Mouse (Mus musculus) limb, embryonic 10.5 days (tissue): ENCODE measurements around the gene Tspan31. TPM values are rescaled to one million over a fixed set of nuclear protein-coding genes. Genes with fewer than 3 reads are reported as not detected.
A peak's percentile ranks its signal among the peaks of the same experiment; 100 is the strongest.
"Not testable (repeated sequence)": the region's sequence is repeated elsewhere in the genome, so short reads cannot be mapped to it uniquely, and the experiment has no call there.

Experiments used
- DNase-seq: peaks from one replicate; pipeline ENCODE4 v3.0.0-alpha.2; 2017; ENCODE audit warnings: low spot score
- H3K27ac ChIP-seq: fragments of 300-500 bp; sonication (generic); 2 replicates; pipeline ENCODE4 v1.5.1; 2016; ENCODE audit warnings: mild to moderate bottlenecking
- H3K27me3 ChIP-seq: fragments of 300-500 bp; sonication (generic); 2 replicates; pipeline ENCODE4 v1.6.1; 2016; ENCODE audit warnings: low read depth, mild to moderate bottlenecking; ENCODE audit not compliant: poor library complexity, severe bottlenecking
- H3K36me3 ChIP-seq: fragments of 300-500 bp; sonication (generic); 2 replicates; pipeline ENCODE4 v1.6.1; 2016; ENCODE audit warnings: mild to moderate bottlenecking, moderate library complexity
- H3K4me1 ChIP-seq: fragments of 300-500 bp; sonication (generic); 2 replicates; pipeline ENCODE4 v1.6.1; 2016
- H3K4me3 ChIP-seq: fragments of 300-500 bp; sonication (generic); 2 replicates; pipeline ENCODE4 v1.5.1; 2016; ENCODE audit warnings: mild to moderate bottlenecking, moderate library complexity
- H3K9me3 ChIP-seq: fragments of 300-500 bp; sonication (generic); replicated peaks from 2 replicates; pipeline ENCODE4 v1.6.1; 2016; ENCODE audit warnings: mild to moderate bottlenecking
- WGBS: fragments of 180-500 bp; shearing (Covaris S2); methylation state at CpG from one replicate; pipeline ENCODE4 v1.1.7; 2016; 5-methylcytosine and 5-hydroxymethylcytosine counted together
- polyA plus RNA-seq: library from polyadenylated mRNA; unstranded; fragments of >200 nt; fragmentation: Nextera tagmentation; extraction: Ambion mirVana; gene quantifications from 2 replicates; pipeline ENCODE4 v1.2.1, GENCODE M21; 2016

Tspan31 gene
- polyA plus RNA-seq, 1 experiment from 2014 or later, result 181 TPM

DNA sequence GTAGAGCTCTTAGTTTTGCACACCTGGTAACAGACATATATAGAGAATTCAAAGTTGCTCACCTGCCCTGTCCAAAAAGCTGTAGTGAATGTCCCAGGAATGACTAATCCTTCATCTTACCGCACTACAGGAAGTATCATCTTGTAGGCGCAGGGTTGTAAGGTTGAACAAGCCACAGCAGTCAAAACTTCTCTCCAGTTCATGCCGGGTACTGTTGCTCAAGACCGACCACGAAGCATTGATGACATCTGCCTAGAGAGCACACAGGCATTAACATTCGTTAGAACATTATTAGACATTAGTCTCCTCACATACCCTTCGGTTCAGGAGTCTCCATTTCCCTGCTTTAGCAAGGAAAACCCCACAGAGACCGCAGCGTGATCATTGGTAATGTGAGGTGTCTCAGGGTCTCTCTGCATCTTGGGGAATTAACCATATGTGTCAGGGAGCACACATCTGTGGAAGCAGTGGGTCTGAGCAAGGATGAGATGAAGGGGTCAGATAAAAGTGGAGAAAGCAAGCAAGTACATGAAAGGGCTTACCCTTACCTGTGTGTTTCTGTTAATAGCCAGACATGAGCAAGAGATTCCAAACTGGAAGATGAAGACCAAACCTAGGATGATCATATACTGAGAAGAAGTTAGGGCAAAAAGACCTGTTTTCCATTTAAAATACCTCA is 1.6 kb downstream of the Tspan31 start:
- DNase-seq, result no peak
- H3K27me3 ChIP-seq, result no peaks in the 10 kb centered on the region
- H3K4me3 ChIP-seq, result peak overlapping the region; percentile 68
- no peaks in the 10 kb centered on the region for H3K9me3 ChIP-seq
- peak overlapping the region; percentile 89 for H3K27ac ChIP-seq
- 88% methylated on average over 9 of the region's 9 CpGs for WGBS
- H3K36me3 ChIP-seq, result peaks cover 47% of the 10 kb centered on the region
- H3K4me1 ChIP-seq, result peaks cover 38% of the 10 kb centered on the region

DNA sequence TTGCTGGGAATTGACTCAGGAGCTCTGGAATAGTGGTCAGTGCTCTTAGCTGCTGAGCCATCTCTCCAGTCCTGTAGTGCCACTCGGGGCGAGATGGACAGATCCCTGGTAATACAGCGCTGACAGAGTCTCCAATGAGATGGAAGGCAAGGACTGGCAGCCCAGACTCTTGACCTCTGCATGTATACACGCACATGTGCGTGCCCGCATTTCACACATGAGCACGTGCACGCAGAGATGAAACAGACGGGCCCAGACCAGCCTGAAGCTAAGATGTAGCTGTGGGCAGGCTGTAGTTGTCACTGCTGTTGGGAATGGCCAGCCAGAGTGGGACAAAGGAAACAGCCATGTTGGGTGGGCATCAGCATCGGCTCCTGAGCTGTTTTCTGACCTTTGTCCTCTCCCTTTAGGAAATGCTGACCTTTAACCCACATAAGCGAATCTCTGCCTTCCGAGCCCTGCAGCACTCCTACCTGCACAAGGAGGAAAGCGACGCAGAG is 3.5 kb downstream of the Tspan31 start:
- H3K4me3 ChIP-seq, result peak overlapping the region; percentile 16; the same call in 1 of the 2 replicates
- H3K9me3 ChIP-seq, result no peaks in the 10 kb centered on the region
- peaks cover 47% of the 10 kb centered on the region for H3K36me3 ChIP-seq
- WGBS, result 91% methylated on average over 14 of the region's 14 CpGs
- no peak overlapping the region for H3K27ac ChIP-seq
- peaks cover 44% of the 10 kb centered on the region for H3K4me1 ChIP-seq
- peaks cover 6% of the 10 kb centered on the region for H3K27me3 ChIP-seq
- no peak for DNase-seq

DNA sequence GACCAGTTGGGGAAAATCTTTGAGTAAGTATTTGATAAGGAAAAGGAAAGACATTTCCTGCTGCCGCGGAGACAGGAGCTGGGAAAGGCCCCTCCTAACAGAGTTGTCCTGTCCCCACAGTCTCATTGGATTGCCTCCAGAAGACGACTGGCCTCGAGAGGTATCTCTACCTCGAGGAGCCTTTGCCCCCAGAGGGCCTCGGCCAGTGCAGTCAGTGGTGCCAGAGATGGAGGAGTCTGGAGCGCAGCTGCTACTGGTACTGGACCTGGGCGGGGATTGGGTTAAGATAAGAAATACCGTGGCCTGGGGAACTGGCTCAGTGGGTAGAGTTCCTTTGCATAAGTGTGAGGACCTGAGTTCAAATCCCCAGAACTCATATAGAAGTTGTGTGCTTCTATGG is 4.1 kb downstream of the Tspan31 start:
- no peak for DNase-seq
- Histone ChIP-seq H3K9me3 (no peaks in the 10 kb centered on the region), H3K36me3 (peaks cover 47% of the 10 kb centered on the region), H3K4me3 (no peak overlapping the region), H3K27me3 (peaks cover 12% of the 10 kb centered on the region), H3K4me1 (peaks cover 39% of the 10 kb centered on the region), H3K27ac (no peak overlapping the region)
- WGBS, result 94% methylated on average over 9 of the region's 9 CpGs

DNA sequence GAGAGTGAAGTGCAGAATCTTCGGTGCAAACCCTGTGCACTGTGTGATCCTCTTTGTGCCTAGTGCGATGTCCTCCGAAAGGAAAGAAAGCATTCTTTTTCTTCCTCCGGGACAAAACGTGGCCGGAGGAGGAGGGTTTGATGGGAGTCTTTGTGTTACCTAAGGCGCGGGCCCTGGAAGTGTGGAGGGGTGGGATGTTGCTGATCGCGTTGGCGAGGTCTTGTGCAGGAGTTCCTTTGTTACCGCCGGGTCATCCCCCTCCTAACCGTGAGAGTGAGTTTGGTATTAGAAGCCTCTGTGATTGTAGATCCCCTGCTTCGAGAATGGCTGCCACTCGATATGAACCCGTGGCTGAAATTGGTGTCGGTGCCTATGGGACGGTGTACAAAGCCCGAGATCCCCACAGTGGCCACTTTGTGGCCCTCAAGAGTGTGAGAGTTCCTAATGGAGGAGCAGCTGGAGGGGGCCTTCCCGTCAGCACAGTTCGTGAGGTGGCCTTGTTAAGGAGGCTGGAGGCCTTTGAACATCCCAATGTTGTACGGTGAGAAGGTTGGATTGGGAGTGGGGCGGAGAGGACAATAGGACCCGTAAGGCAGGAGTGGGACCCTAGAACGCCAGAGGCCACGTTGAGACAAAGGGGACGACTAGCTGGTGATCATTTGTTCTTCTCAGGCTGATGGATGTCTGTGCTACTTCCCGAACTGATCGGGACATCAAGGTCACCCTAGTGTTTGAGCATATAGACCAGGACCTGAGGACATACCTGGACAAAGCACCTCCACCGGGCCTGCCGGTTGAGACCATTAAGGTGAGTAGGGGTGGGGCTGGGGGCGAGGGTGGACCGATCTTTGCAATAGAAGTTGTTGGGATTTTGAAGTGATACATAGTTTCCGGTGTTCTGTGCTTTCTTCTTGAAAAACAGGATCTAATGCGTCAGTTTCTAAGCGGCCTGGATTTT is 5.9 kb downstream of the Tspan31 start:
- H3K4me1 ChIP-seq, result peaks cover 44% of the 10 kb centered on the region
- peak; percentile 53 for DNase-seq
- H3K36me3 ChIP-seq, result peaks cover 47% of the 10 kb centered on the region
- no peaks in the 10 kb centered on the region for H3K9me3 ChIP-seq
- H3K27me3 ChIP-seq, result peaks cover 30% of the 10 kb centered on the region
- H3K27ac ChIP-seq, result peak overlapping the region; percentile 99
- WGBS, result 18% methylated on average over 37 of the region's 37 CpGs
- H3K4me3 ChIP-seq, result peak overlapping the region; percentile 90

DNA sequence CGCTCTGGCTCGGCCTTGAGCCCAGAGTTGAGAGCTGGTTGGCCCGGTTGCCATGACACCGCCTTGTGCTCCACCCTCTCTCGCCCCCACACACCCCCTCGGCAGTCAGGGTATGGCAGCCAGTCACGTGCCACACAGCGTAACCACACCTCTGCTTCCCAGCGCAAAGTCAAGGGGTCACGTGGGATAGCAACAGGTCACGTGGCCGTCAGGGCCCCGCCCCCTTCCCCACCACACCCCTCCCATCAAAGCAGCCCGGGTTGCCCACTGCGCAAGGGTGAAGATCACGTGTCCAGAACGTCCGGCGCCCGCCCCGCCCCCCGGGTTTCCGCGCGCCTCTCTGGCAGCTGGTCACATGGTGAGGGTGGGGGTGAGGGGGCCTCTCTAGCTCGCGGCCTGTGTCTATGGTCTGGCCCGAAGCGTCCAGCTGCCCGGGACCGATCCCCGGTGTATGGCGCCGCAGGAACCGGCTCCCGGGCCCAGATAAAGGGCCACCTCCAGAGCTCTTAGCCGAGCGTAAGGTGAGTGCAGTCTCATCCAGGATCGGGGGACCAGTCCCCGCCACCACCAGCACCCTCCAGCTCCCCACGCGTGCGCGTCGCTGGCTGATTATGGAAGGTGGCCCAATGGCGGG is 6.7 kb downstream of the Tspan31 start, which contains the start of gene Cdk4:
Gene Cdk4 (plus strand): TSS at position 296 of the 634 bp plus-strand sequence.
- DNase-seq, result peak; percentile 100
- H3K27me3 ChIP-seq, result peaks cover 38% of the 10 kb centered on the region

DNA sequence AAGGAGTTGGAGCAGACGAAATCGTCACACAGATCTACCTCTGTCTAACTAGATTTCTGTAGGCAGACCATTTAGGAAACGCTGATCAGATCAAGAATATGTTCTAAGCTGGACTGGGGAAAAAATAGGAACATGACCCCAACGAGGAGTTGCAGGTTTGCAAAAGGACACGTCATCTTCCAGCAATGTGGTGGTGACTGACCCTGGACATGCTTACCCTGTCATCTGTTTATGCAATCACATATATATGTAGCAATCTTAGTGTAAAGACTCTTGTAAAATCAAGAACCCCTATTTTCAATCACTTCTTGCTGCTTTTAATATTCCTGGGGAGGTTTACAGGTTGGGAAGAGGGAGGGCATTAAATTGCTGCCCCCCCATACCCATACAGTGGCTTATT is 7.6 kb downstream of the Tspan31 start:
- no peaks in the 10 kb centered on the region for H3K9me3 ChIP-seq
- WGBS, result 84% methylated on average over 5 of the region's 5 CpGs
- peaks cover 47% of the 10 kb centered on the region for H3K27me3 ChIP-seq
- H3K4me3 ChIP-seq, result no peak overlapping the region
- H3K27ac ChIP-seq, result no peak overlapping the region
- no peak for DNase-seq
- peaks cover 47% of the 10 kb centered on the region for H3K4me1 ChIP-seq
- peaks cover 35% of the 10 kb centered on the region for H3K36me3 ChIP-seq

More for the DNA sequence above, 6.7 kb downstream of the Tspan31 start, which contains the start of gene Cdk4:
- Histone ChIP-seq H3K4me1 (peaks cover 44% of the 10 kb centered on the region), H3K36me3 (peaks cover 43% of the 10 kb centered on the region), H3K9me3 (no peaks in the 10 kb centered on the region), H3K4me3 (peak within 1 kb of the TSS; percentile 90), H3K27ac (peak within 1 kb of the TSS; percentile 99)
- WGBS, result under 1% methylated on average over 46 of the region's 46 CpGs

DNA sequence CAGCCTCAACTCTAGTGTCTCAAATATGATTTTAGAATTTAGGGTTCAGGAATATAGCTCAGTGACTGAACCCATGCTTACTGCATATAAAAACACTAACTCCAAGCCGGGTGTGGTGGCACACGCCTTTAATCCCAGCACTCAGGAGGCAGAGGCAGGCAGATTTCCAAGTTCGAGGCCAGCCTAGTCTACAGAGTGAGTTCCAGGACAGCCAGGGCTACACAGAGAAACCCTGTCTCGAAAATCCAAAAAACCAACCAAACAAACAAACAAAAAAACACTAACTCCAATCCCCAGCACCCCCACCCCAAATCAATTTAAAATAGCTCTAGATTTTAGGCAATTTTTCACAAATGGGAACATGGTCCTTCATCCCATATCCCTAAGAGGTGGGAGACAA is 8.0 kb downstream of the Tspan31 start:
- peaks cover 35% of the 10 kb centered on the region for H3K36me3 ChIP-seq
- H3K4me1 ChIP-seq, result peaks cover 47% of the 10 kb centered on the region
- not testable (repeated sequence) for H3K27ac ChIP-seq, H3K4me3 ChIP-seq, DNase-seq, H3K9me3 ChIP-seq
- H3K27me3 ChIP-seq, result peaks cover 51% of the 10 kb centered on the region
- WGBS, result 86% methylated on average over 4 of the region's 4 CpGs

DNA sequence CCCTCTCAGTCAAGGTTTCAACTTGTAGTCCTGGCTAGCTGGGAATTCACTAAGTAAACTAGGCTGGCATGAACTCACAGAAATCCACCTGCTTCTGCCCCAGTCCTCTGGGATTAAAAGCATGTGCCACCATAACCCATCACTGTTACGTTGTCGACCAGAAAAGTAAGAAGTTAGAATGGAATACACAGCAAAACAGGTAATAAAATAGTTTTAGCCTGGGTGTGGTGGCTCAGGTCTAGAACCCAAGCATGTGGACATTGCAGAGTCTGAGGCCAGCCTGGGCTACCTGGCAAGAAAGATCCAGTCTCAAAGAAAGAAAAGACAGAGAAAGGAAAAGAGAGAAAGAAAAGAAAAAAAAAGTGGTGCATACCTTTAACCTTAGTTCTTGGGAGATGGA is 8.6 kb downstream of the Tspan31 start:
- peaks cover 56% of the 10 kb centered on the region for H3K27me3 ChIP-seq
- H3K27ac ChIP-seq, result no peak overlapping the region
- H3K36me3 ChIP-seq, result peaks cover 34% of the 10 kb centered on the region
- peaks cover 44% of the 10 kb centered on the region for H3K4me1 ChIP-seq
- WGBS, result 82% methylated on average over 2 of the region's 2 CpGs
- H3K4me3 ChIP-seq, result no peak overlapping the region
- no peak for DNase-seq
- no peaks in the 10 kb centered on the region for H3K9me3 ChIP-seq

DNA sequence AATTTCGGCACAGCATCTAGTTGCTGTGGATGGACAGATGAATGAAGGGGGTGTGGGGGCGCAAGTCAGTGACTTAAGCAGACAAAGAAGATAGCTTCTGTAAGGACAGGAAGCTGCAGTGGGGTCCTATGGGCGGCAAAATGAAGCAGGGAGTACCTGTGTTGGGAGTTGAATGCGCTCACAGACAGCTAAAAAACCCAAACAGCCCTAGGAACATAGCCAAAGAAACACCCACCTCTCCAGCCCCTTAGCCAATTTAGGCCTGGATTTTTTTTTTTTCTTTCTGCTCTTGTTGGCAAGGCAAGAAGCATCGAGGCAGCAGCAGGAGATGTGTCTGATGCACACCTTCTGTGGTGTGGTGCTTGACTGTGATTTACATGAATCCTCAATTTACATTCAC is 9.0 kb downstream of the Tspan31 start:
- H3K27ac ChIP-seq, result no peak overlapping the region
- peaks cover 59% of the 10 kb centered on the region for H3K27me3 ChIP-seq
- peaks cover 34% of the 10 kb centered on the region for H3K36me3 ChIP-seq
- no peak for DNase-seq
- H3K4me3 ChIP-seq, result no peak overlapping the region
- no peaks in the 10 kb centered on the region for H3K9me3 ChIP-seq
- H3K4me1 ChIP-seq, result peaks cover 43% of the 10 kb centered on the region
- 47% methylated on average over 5 of the region's 5 CpGs for WGBS

DNA sequence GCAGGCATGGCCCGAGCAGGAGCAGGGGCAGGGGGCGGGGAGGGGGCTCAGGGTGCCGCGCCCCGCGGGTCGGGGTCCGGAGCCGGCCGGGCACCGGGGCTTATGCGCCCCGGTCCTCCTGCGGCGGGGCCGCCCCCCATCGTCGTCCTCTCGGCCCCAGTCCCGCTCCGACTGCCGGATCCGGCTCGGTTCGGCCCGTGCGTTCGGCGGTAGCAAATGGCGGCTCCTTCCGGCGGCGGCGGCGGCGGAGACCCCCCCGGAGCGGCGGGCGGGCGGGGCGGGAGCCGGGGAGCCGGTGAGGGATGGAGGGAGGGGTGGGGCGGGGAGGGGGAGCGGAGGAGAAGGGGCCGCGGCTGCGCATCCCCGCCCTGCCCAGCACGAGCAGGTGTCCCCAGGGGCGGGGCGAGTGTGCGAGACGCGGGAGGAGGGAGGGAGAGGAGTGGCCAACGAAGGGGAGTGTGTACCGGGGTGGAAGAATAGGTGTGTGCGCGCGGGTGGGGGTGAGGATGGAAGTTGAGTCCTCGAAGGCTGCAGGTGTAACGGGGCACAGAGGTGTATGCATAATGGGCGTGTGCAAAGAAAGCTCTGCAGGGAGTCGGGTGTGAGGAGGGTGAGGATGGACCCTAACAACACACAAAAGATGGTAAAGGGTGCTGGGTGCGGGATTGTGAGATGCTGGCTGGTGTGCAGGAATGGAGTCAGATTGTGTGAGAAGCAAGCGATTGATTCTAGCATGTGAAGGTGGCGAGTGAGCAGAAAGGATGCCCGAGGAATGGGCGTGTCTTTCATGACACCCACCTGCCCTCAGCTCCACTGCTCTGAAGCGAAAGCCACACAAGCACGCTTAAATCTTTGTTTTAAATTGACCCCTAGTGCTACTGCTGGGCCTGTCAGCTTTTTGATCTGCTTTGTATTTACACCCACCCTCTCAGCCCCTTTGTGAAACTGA is 9.8 kb downstream of the Tspan31 start, which contains the start of gene March9:
Gene March9 (minus strand): TSS at position 217 of the 949 bp plus-strand sequence.
- Histone ChIP-seq H3K9me3 (no peaks in the 10 kb centered on the region), H3K4me3 (peak within 1 kb of the TSS; percentile 80), H3K36me3 (peaks cover 30% of the 10 kb centered on the region), H3K4me1 (peaks cover 43% of the 10 kb centered on the region), H3K27ac (peak within 1 kb of the TSS; percentile 83), H3K27me3 (peaks cover 64% of the 10 kb centered on the region)
- WGBS, result 1% methylated on average over 69 of the region's 72 CpGs
- DNase-seq, result peak; percentile 71

DNA sequence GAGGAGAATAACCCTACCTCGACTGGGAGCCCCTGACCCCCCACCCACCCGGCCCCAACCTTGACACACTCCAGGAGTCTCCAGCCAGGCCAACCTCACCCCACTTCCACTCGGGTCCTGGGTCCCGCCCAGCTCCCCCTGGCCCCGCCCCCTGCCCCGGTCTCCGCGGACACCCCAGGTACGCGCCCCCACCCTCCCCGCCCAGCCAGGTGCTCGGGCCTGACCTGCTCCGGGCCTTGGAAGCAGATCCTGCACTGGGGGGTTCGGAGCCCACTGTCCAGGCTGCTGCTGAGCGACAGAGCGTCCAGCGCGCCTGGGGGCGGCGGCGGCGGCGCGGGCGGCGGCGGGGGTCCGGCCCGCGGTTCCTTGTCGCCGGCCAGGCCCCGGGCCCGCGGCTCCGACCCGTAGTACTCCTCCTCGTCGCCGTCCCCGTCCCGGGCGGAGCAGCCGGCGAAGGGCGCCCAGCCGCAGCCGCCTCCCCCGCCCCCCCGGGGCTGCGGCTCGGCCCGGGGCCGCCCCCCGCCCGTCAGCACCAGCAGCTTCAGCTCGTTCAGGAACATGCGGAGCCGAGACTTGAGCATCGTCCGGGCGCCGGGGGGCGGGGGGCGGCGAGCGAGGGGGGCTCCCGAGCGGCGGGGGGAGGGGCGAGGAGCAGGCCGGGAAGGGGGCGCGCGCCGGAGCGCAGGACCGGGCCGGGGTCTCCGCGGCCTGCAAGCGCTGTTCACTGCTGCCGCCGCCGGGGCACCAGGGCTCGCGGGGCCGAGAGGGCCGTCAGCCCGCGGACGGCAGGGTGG is 10.7 kb downstream of the Tspan31 start:
- Histone ChIP-seq H3K9me3 (no peaks in the 10 kb centered on the region), H3K27me3 (peaks cover 64% of the 10 kb centered on the region), H3K27ac (peak overlapping the region; percentile 83), H3K4me3 (peak overlapping the region; percentile 80), H3K4me1 (peaks cover 35% of the 10 kb centered on the region), H3K36me3 (peaks cover 21% of the 10 kb centered on the region)
- WGBS, result under 1% methylated on average over 88 of the region's 92 CpGs
- peak; percentile 64 for DNase-seq
